Mouse (Mus musculus): ENCODE results near the gene Wbp1. TPM values are rescaled to one million over a fixed set of nuclear protein-coding genes. Genes with fewer than 3 reads are reported as not detected.
A peak's percentile ranks its signal among the peaks of the same experiment; 100 is the strongest.

The Wbp1 gene
- polyA plus RNA-seq (2015; fragmentation: Nextera tagmentation; extraction: Ambion mirVana) = 57.4 and 59.4 TPM in 2 replicates

DNA sequence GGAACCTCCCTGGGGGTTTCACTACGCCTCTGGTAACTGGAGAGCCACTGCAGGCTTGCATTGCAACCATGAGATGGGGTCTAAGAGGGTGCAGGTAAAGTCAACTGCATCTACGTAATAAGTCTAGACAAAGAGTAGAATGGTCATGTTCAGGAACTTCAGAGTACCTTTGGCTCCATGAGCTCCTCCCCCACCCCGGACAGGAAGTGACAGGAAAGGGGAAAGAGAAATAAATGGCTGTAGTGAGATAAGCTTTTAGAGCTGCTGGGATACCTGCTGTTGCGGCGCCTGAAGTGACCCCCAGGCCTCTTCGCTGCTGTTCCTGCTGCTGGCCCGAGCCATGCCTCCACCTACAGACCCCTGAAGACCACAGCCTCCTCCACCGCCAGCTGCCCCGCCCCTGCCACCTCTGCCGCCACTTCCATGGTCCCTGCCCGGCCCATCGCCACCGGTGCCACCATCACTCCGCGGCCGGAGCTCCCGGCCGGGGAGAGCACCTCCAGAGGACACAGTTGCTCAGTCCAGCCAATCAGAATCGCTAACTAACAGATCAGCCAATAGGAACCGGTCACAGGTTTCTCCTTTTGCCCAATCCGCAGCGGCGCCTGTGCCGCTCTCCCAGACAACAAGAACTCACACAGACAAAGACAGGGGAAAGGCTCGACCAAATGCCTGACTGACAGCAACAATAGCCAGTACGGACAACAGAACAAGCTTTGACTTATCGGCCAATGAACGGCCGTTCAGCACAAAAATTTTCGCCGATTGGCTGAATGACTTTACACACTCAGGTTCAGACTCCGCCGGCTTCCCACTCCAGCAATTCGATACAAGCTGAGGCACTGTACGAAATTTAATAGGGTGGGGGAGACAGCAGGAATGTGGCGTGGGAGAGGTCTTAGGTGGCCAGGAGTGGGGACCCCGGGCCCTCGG is at the start of gene Wbp1:
Wbp1 (minus strand) TSS at position 630 of the 933 bp plus-strand sequence.
- peak within 1 kb of the TSS; percentile 73 for H3K9ac ChIP-seq (ENCODE audit: low read length)
- DNase-seq (ENCODE audit: low spot score) = peak; percentile 96
- H3K4me2 ChIP-seq (replicated peaks; ENCODE audit: low read depth) = peak within 1 kb of the TSS; percentile 99
- WGBS = under 1% methylated on average over 38 of the region's 38 CpGs
- H3K36me3 ChIP-seq (ENCODE audit: control insufficient read depth, insufficient read depth, low read length) = peaks cover 5% of the 10 kb centered on the region
- peak within 1 kb of the TSS; percentile 92 for H3K27ac ChIP-seq (replicated peaks)
- no peaks in the 10 kb centered on the region; the same call in none of the 2 replicates for H3K4me1 ChIP-seq (replicated peaks; ENCODE audit: control insufficient read depth, insufficient read depth)
- H3K9me3 ChIP-seq (ENCODE audit: control insufficient read depth, low read length) = no peaks in the 10 kb centered on the region
- no peaks in the 10 kb centered on the region for H3K27me3 ChIP-seq (ENCODE audit: control insufficient read depth, insufficient read depth, low read length)
- TF ChIP-seq CTCF (IDR thresholded peaks at IDR 0.05; ENCODE audit: low read depth) (peak; percentile 37), EP300 (optimal IDR thresholded peaks at IDR 0.05) (no peak)
- H3K4me3 ChIP-seq (ENCODE audit: low read depth, low read length) = peak within 1 kb of the TSS; percentile 70
- ATAC-seq (ENCODE audit: low FRiP score, low TSS enrichment) = peak; percentile 96

DNA sequence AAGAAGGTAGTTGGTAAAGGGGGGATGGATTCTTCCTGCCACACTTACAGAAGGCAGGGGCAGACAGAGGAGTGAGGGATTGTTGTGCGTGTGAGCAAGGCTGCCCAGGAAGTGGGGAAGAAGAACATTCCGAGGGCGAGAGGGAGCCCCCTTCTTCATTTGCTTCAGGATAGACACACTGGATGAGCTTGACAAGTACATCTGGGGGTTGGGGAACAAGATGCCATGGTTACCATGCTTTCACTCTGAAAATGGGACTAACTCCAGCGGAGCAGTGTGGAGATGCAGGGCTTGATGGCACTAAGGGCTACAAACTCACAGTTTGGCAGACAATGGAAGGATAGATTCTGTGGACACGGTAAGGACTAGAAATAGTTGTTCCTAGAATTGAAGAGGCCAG is 49.7 kb upstream of the Wbp1 start:
- no peaks in the 10 kb centered on the region for H3K4me1 ChIP-seq (replicated peaks; ENCODE audit: control insufficient read depth, insufficient read depth)
- no peak overlapping the region for H3K27ac ChIP-seq (replicated peaks)
- no peak overlapping the region for H3K9ac ChIP-seq (ENCODE audit: low read length)
- no peaks in the 10 kb centered on the region for H3K27me3 ChIP-seq (ENCODE audit: control insufficient read depth, insufficient read depth, low read length)
- WGBS = 73% methylated on average over 5 of the region's 5 CpGs
- no peak for TF ChIP-seq CTCF (IDR thresholded peaks at IDR 0.05; ENCODE audit: low read depth)
- TF ChIP-seq EP300 (optimal IDR thresholded peaks at IDR 0.05) = no peak
- H3K36me3 ChIP-seq (ENCODE audit: control insufficient read depth, insufficient read depth, low read length) = no peaks in the 10 kb centered on the region
- H3K9me3 ChIP-seq (ENCODE audit: control insufficient read depth, low read length) = no peaks in the 10 kb centered on the region
- ATAC-seq (ENCODE audit: low FRiP score, low TSS enrichment) = no peak
- no peak overlapping the region for H3K4me3 ChIP-seq (ENCODE audit: low read depth, low read length)
- H3K4me2 ChIP-seq (replicated peaks; ENCODE audit: low read depth) = no peak overlapping the region
- DNase-seq (ENCODE audit: low spot score) = no peak

DNA sequence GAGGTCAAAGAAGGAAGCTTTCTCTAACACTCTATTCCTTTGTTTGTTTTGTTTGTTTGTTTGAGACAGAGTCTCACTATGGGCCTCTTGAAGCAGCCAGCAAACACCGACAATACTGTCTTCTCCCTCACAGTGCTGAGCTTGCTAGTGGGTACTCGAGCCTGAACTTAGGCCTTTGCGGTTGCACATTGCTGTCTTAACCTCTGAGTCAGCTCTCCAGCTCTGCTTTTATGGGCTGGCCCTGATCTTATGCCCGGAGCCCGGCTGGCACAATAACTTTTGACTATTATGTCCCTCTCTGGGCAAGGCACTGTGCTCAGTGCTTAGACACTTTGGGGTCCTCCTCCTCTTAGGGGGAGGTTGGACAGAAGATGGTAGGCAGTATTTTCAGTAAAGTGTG is 48.5 kb upstream of the Wbp1 start:
- WGBS = 53% methylated on average over 5 of the region's 5 CpGs
- no peak for TF ChIP-seq EP300 (optimal IDR thresholded peaks at IDR 0.05)
- no peak for TF ChIP-seq CTCF (IDR thresholded peaks at IDR 0.05; ENCODE audit: low read depth)
- H3K4me2 ChIP-seq (replicated peaks; ENCODE audit: low read depth) = no peak overlapping the region
- H3K4me1 ChIP-seq (replicated peaks; ENCODE audit: control insufficient read depth, insufficient read depth) = no peaks in the 10 kb centered on the region
- H3K27me3 ChIP-seq (ENCODE audit: control insufficient read depth, insufficient read depth, low read length) = no peaks in the 10 kb centered on the region
- no peaks in the 10 kb centered on the region for H3K9me3 ChIP-seq (ENCODE audit: control insufficient read depth, low read length)
- H3K4me3 ChIP-seq (ENCODE audit: low read depth, low read length) = no peak overlapping the region
- H3K36me3 ChIP-seq (ENCODE audit: control insufficient read depth, insufficient read depth, low read length) = no peaks in the 10 kb centered on the region
- ATAC-seq (ENCODE audit: low FRiP score, low TSS enrichment) (no peak), DNase-seq (ENCODE audit: low spot score) (no peak)
- no peak overlapping the region for H3K9ac ChIP-seq (ENCODE audit: low read length)
- H3K27ac ChIP-seq (replicated peaks) = no peak overlapping the region

DNA sequence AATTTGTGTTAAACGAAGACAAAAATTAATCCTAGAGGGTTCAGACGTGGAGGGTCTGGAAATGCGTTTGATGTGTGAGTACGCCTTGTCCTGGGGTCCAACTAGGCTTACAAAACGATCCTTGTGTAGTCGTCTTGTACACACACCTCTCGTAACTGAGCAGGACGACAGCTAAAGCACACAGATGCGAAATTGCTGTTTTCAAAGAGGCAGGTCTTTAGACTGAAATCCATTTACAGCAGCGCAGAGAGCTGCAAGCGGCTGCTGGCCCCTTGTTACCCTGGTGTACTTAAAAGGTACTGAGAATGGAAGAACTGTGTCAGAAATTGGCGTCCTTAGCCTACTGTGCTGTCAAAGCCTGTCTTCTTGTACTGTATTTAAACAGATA is 44.9 kb upstream of the Wbp1 start:
- Histone ChIP-seq H3K9me3 (ENCODE audit: control insufficient read depth, low read length) (no peaks in the 10 kb centered on the region), H3K27ac (replicated peaks) (peak overlapping the region; percentile 81), H3K9ac (ENCODE audit: low read length) (peak overlapping the region; percentile 89), H3K4me1 (replicated peaks; ENCODE audit: control insufficient read depth, insufficient read depth) (peaks cover 5% of the 10 kb centered on the region), H3K4me2 (replicated peaks; ENCODE audit: low read depth) (peak overlapping the region; percentile 70), H3K4me3 (ENCODE audit: low read depth, low read length) (peak overlapping the region; percentile 94), H3K27me3 (ENCODE audit: control insufficient read depth, insufficient read depth, low read length) (peaks cover 11% of the 10 kb centered on the region; the same call in 1 of the 2 replicates), H3K36me3 (ENCODE audit: control insufficient read depth, insufficient read depth, low read length) (no peaks in the 10 kb centered on the region)
- 1% methylated on average over 12 of the region's 12 CpGs for WGBS
- ATAC-seq (ENCODE audit: low FRiP score, low TSS enrichment) (no peak), DNase-seq (ENCODE audit: low spot score) (peak; percentile 29)
- TF ChIP-seq CTCF (IDR thresholded peaks at IDR 0.05; ENCODE audit: low read depth) = no peak
- no peak for TF ChIP-seq EP300 (optimal IDR thresholded peaks at IDR 0.05)

DNA sequence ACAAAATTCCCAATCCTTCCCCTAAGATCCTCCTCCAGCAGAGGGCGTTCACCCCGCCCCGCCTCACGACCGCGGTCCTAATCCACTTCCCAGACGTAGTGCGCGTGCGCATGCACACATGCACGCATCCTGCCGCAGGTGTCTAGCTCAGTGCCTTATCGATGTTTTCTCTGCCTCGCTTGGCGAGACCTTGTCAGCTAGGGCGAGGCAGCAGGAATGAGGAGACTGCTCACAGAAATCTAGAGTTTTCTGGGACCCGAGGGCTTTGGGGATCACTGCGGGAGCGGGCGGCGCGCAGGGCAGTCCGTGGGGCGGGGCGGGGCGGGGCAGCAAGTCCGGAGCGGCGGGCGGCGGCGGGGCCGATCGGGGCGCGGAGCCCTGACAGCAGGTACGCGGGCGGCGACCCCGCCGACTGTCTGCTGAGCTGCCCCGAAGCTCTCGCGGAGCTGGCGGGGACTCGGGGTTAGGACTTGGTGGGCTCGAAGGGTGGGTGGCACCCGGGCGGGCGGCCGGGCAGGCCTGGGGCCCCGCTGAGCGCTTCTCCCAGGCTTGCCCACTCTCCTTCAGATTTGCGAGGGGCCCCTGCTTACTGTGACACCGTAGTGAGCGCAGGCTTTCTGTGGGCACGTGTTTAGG is 44.4 kb upstream of the Wbp1 start, which contains the start of gene Dctn1:
Dctn1 (plus strand) TSS at position 314 of the 636 bp plus-strand sequence.
- peak; percentile 85 for ATAC-seq (ENCODE audit: low FRiP score, low TSS enrichment)
- Histone ChIP-seq H3K27me3 (ENCODE audit: control insufficient read depth, insufficient read depth, low read length) (peaks cover 12% of the 10 kb centered on the region; the same call in 1 of the 2 replicates), H3K36me3 (ENCODE audit: control insufficient read depth, insufficient read depth, low read length) (no peaks in the 10 kb centered on the region), H3K4me2 (replicated peaks; ENCODE audit: low read depth) (peak within 1 kb of the TSS; percentile 70), H3K4me1 (replicated peaks; ENCODE audit: control insufficient read depth, insufficient read depth) (peaks cover 5% of the 10 kb centered on the region), H3K4me3 (ENCODE audit: low read depth, low read length) (peak within 1 kb of the TSS; percentile 94), H3K9me3 (ENCODE audit: control insufficient read depth, low read length) (no peaks in the 10 kb centered on the region), H3K9ac (ENCODE audit: low read length) (peak within 1 kb of the TSS; percentile 89), H3K27ac (replicated peaks) (peak within 1 kb of the TSS; percentile 81)
- TF ChIP-seq EP300 (optimal IDR thresholded peaks at IDR 0.05) (peak; percentile 62), CTCF (IDR thresholded peaks at IDR 0.05; ENCODE audit: low read depth) (peak; percentile 96)
- WGBS = under 1% methylated on average over 57 of the region's 58 CpGs
- DNase-seq (ENCODE audit: low spot score) = peak; percentile 95
